Mouse (Mus musculus) lung, embryonic 16.5 days (tissue): Measurements from ENCODE around the gene Fut11. TPM values are rescaled to one million over a fixed set of nuclear protein-coding genes. Genes with fewer than 3 reads are reported as not detected.

ENCODE experiments used
- microRNA-seq: library from miRNA; unstranded; fragments of <30 nt; microRNA quantifications from one replicate; pipeline ENCODE4, GENCODE M21; 2016
- polyA plus RNA-seq: library from polyadenylated mRNA; unstranded; fragments of >200 nt; fragmentation: Nextera tagmentation; extraction: Ambion mirVana; gene quantifications from 2 replicates; pipeline ENCODE4 v1.2.1, GENCODE M21; 2015

Gene Fut11
- polyA plus RNA-seq, 1 experiment from 2014 or later, result 30.7 TPM

Small RNA genes lying within 50 kb of the gene (microRNA-seq; reads per million reads assigned to microRNA genes)
- gene Mir6946, result 0.99 reads per million

Other genes with a start within 250 kb of the Fut11 start
- 2.2 and 5.6 TPM in 2 replicates for gene Cfap70, start 242.7 kb upstream of the Fut11 start, polyA plus RNA-seq
- gene Anxa7, start 214.8 kb upstream of the Fut11 start, polyA plus RNA-seq, result 45.4 TPM in 2 replicates
- 0.45 and 1.0 TPM in 2 replicates for gene Mss51, start 198.1 kb upstream of the Fut11 start, polyA plus RNA-seq
- gene Ppp3cb, start 148.4 kb upstream of the Fut11 start, polyA plus RNA-seq, result 34.2 and 39.0 TPM in 2 replicates
- 6.2 and 8.1 TPM in 2 replicates for gene Usp54, start 53.9 kb upstream of the Fut11 start, polyA plus RNA-seq
- 1.8 and 7.9 TPM in 2 replicates for gene Myoz1, start 38.4 kb upstream of the Fut11 start, polyA plus RNA-seq
- gene Synpo2l, start 26.6 kb upstream of the Fut11 start, polyA plus RNA-seq, result 4.2 and 6.2 TPM in 2 replicates
- 93.3 and 95.6 TPM in 2 replicates for gene Sec24c, start 20.7 kb upstream of the Fut11 start, polyA plus RNA-seq
- gene Chchd1, start 8.0 kb downstream of the Fut11 start, polyA plus RNA-seq, result 191 and 192 TPM in 2 replicates
- 29.3 and 30.4 TPM in 2 replicates for gene Zswim8, start 12.6 kb downstream of the Fut11 start, polyA plus RNA-seq
- 26.6 and 29.9 TPM in 2 replicates for gene Ndst2, start 39.6 kb downstream of the Fut11 start, polyA plus RNA-seq
- gene Camk2g, start 99.1 kb downstream of the Fut11 start, polyA plus RNA-seq, result 33.7 and 37.0 TPM in 2 replicates
- gene Plau, start 141.7 kb downstream of the Fut11 start, polyA plus RNA-seq, result 1.8 and 2.1 TPM in 2 replicates
- 70.5 and 72.3 TPM in 2 replicates for gene Vcl, start 234.4 kb downstream of the Fut11 start, polyA plus RNA-seq